Mouse (Mus musculus): ENCODE data around the gene Gm28557. TPM values are rescaled to one million over a fixed set of nuclear protein-coding genes. Genes with fewer than 3 reads are reported as not detected.

The Gm28557 gene
- total RNA-seq, 2 experiments from 2014 or later = 1.8 to 2.7 TPM

DNA sequence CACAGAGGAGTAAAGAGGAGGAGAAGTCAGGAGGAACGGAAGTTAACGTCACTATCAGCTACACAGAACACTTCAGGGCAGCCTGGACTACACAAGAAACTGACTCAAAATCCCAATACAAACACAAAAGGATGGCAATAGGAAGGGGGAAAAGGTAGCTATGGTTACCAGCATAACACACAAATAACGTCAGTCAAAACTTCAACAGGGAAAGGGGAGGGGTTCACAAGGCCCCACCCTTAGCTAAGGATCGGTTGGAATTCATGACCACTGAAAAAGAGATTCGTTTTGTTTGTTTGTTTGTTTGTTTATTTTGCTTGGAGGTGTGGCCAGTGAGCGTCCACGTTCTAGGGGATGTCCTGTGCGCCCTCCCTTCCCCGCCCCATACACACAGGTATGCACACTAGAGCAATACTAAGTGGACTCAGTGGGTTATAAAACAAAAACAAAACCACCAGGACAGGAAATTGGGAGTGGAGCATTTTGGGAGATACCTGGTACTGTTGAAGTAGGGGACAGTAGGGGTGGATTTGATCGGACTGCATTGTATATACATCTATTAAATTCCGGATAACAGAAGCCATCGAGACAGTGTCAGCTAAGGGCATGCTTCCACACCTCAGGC lies 48.1 kb downstream of the Gm28557 start:
- intact Hi-C loops (cut with DNase I) = loop anchor here (5.0 kb wide), 2 partner anchors 47 to 67 kb away; partner anchors contain the start of gene Gm28557
- no peak for DNase-seq (ENCODE audit: low spot score in 2 of 2)

Other genes starting within 250 kb of the Gm28557 start
- gene Gm10767, start 203.7 kb downstream of the Gm28557 start, total RNA-seq (2021) = 1 to 10 TPM; 2.7 to 3.1 TPM
- gene Zfp712, start 47.4 kb downstream of the Gm28557 start, total RNA-seq (2021) = 1 to 10 TPM; 3.8 to 4.9 TPM
- gene Zfp708, start 10.6 kb downstream of the Gm28557 start, total RNA-seq (2021) = 1 to 10 TPM; 2.6 to 2.7 TPM
- gene Rslcan18, start 7.7 kb upstream of the Gm28557 start, total RNA-seq (2021) = under 1 TPM; 0.16 to 0.35 TPM
- 10 to 100 TPM in 1 of 2 experiments, 1 to 10 TPM in 1; 7.5 to 10.4 TPM for gene Zfp759, start 13.1 kb upstream of the Gm28557 start, total RNA-seq (2021)
- gene Rsl1, start 64.6 kb upstream of the Gm28557 start, total RNA-seq (2021) = 1 to 10 TPM; 4.8 to 6.5 TPM
- 1 to 10 TPM; 3.3 to 3.4 TPM for gene Zfp455, start 85.9 kb upstream of the Gm28557 start, total RNA-seq (2021)
- gene Zfp458, start 169.9 kb upstream of the Gm28557 start, total RNA-seq (2021) = 10 to 100 TPM; 17.7 to 21.5 TPM
- 1 to 10 TPM; 3.0 to 5.5 TPM for gene Zfp457, start 197.9 kb upstream of the Gm28557 start, total RNA-seq (2021)
- 1 to 10 TPM; 2.0 to 3.8 TPM for gene Zfp595, start 224.0 kb upstream of the Gm28557 start, total RNA-seq (2021)

All from left cerebral cortex, postnatal 36 days (tissue).